Mouse (Mus musculus) lung, embryonic 15.5 days (tissue): ENCODE results near the gene Cops7a. TPM values are rescaled to one million over a fixed set of nuclear protein-coding genes. Genes with fewer than 3 reads are reported as not detected.

ENCODE experiments used
- polyA plus RNA-seq: library from polyadenylated mRNA; unstranded; fragments of >200 nt; fragmentation: Nextera tagmentation; extraction: Ambion mirVana; gene quantifications from 2 replicates; pipeline ENCODE4 v1.2.1, GENCODE M21; 2015

The Cops7a gene
- polyA plus RNA-seq, 1 experiment from 2014 or later: 151 TPM

Other genes starting within 250 kb of the Cops7a start
- 17.3 and 24.3 TPM in 2 replicates for gene Ptpn6, start 226.8 kb downstream of the Cops7a start, polyA plus RNA-seq
- 406 and 416 TPM in 2 replicates for gene Grcc10, start 224.2 kb downstream of the Cops7a start, polyA plus RNA-seq
- not detected in 2 replicates for gene Gm45234, start 209.5 kb downstream of the Cops7a start, polyA plus RNA-seq
- gene Atn1, start 209.0 kb downstream of the Cops7a start, polyA plus RNA-seq: 15.6 and 16.1 TPM in 2 replicates
- 2.1 and 3.4 TPM in 2 replicates for gene Eno2, start 195.9 kb downstream of the Cops7a start, polyA plus RNA-seq
- 11.7 and 13.7 TPM in 2 replicates for gene Lrrc23, start 185.8 kb downstream of the Cops7a start, polyA plus RNA-seq
- 11.6 and 12.7 TPM in 2 replicates for gene Spsb2, start 156.9 kb downstream of the Cops7a start, polyA plus RNA-seq
- gene Tpi1, start 151.2 kb downstream of the Cops7a start, polyA plus RNA-seq: 712 and 746 TPM in 2 replicates
- gene Usp5, start 136.1 kb downstream of the Cops7a start, polyA plus RNA-seq: 149 and 152 TPM in 2 replicates
- 188 and 197 TPM in 2 replicates for gene Cdca3, start 136.0 kb downstream of the Cops7a start, polyA plus RNA-seq
- gene Gnb3, start 125.3 kb downstream of the Cops7a start, polyA plus RNA-seq: 0.38 and 1.1 TPM in 2 replicates
- 23.9 and 26.9 TPM in 2 replicates for gene P3h3, start 107.8 kb downstream of the Cops7a start, polyA plus RNA-seq
- 0.54 and 0.59 TPM in 2 replicates for gene Gpr162, start 101.6 kb downstream of the Cops7a start, polyA plus RNA-seq
- gene Cd4, start 77.3 kb downstream of the Cops7a start, polyA plus RNA-seq: 0.08 and 0.26 TPM in 2 replicates
- 2.3 TPM in 2 replicates for gene Lag3, start 53.8 kb downstream of the Cops7a start, polyA plus RNA-seq
- gene Ptms, start 45.4 kb downstream of the Cops7a start, polyA plus RNA-seq: 454 and 458 TPM in 2 replicates
- 378 and 389 TPM in 2 replicates for gene Mlf2, start 34.2 kb downstream of the Cops7a start, polyA plus RNA-seq
- gene Pianp, start 31.2 kb upstream of the Cops7a start, polyA plus RNA-seq: 0.74 and 0.96 TPM in 2 replicates
- 21.3 and 24.4 TPM in 2 replicates for gene Zfp384, start 43.6 kb upstream of the Cops7a start, polyA plus RNA-seq
- gene Ing4, start 74.2 kb upstream of the Cops7a start, polyA plus RNA-seq: 138 and 149 TPM in 2 replicates
- 10.8 and 12.9 TPM in 2 replicates for gene Acrbp, start 84.2 kb upstream of the Cops7a start, polyA plus RNA-seq
- 0.38 and 0.69 TPM in 2 replicates for gene Lpar5, start 102.4 kb upstream of the Cops7a start, polyA plus RNA-seq
- gene Chd4, start 130.4 kb upstream of the Cops7a start, polyA plus RNA-seq: 68.5 and 69.3 TPM in 2 replicates
- gene Nop2, start 166.4 kb upstream of the Cops7a start, polyA plus RNA-seq: 56.5 and 58.8 TPM in 2 replicates
- 5.7 and 6.8 TPM in 2 replicates for gene Iffo1, start 179.7 kb upstream of the Cops7a start, polyA plus RNA-seq
- 1,765 and 1,844 TPM in 2 replicates for gene Gapdh, start 200.9 kb upstream of the Cops7a start, polyA plus RNA-seq
- gene Ncapd2, start 226.2 kb upstream of the Cops7a start, polyA plus RNA-seq: 136 and 139 TPM in 2 replicates
- gene Mrpl51, start 226.3 kb upstream of the Cops7a start, polyA plus RNA-seq: 208 and 224 TPM in 2 replicates